Mouse (Mus musculus) WW6 (cell line): Measurements from ENCODE around the gene Stag3.

Experiments used
- DNase-seq: peaks from one replicate; pipeline ENCODE4 v3.0.0-alpha.2; 2013; ENCODE audit warnings: low read depth, low spot score

Stag3 gene

DNA sequence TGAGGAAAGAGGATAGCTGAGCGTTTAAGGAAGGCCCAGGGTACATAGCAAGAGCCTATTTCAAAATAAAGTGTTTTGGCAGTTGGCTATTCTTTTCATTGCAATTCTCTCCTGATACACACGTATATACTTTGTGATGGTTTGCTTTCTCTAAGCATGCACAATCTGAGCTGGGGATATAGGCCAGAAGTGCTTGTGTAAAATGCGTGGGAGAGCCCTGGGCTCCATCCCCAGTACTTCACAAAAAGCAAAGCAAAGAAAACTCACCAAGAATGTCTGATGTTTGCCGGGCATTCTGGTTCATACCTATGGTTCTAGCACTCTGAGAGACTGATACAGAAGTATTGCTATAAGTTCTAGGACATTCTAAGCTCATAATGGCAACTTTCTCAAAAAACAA is 11.1 kb upstream of the Stag3 start:
- no peak for DNase-seq

DNA sequence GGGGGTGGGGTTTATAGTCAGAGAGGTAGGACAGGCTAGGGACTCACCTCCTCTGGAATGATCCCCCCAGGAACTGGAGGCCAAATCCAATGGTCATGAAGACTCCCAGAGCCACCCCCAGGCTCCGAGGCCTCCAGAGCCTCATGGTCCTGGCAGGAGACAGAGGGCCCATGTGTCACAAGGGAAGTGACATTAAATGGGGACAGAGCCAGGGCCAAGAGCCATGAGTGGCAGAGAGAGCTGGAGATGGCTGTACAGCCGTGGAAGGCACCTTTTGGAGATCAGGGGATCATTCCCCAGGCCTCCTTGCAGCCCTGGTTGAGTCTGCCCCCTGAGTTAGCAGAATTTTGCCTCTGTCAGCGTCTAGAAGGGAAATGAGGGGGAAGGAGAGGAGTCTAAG is 8.8 kb upstream of the Stag3 start:
- no peak for DNase-seq

DNA sequence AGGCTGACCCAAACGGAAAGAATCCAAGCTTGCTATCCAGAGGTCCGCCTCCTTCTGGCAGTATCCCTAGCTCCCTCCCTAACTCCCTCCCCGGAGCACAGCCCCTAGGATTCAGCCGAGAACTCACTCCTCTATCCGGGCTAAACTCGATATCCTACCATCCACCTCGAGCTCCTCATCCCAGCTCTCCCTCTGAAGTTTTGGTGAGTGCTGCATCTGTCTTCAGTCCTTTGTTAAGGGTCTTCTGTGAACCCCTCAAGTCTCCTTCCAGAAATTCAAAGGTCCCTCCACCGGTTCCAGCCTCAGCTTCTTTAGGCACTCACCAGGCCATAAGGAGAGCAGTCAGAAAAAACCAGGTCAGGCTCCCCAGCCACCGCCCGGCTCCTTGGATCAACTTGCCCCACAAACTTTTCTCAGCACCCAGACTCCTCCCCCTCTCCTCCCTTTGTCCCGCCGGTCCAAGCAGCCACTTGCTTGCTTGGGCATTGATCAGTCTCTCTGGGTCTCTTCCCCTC is 7.6 kb upstream of the Stag3 start, which contains the start of gene Gal3st4:
Gene Gal3st4, minus strand, starts transcription at position 432 of the 515 bp plus-strand sequence.
- DNase-seq, result no peak

DNA sequence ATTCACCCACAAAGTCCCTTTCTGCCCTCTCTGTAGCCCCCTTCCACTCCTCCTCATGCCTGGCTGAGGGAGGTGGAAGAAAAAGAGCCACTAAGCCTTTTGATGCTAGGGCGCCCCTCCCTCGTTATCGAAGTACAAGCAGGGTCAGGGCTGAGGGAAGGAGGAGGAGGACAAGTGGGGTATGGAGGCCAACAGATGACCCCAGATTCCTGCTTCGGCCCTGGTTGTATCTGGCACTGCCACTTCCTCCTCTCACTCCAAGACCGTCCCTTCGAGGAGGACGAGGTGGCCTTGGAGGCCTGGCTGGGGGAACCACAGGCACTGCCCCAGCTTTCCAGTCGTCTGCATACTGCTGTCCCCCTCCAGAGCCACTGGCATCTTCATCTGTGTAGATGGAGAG is 5.9 kb upstream of the Stag3 start:
- no peak for DNase-seq

DNA sequence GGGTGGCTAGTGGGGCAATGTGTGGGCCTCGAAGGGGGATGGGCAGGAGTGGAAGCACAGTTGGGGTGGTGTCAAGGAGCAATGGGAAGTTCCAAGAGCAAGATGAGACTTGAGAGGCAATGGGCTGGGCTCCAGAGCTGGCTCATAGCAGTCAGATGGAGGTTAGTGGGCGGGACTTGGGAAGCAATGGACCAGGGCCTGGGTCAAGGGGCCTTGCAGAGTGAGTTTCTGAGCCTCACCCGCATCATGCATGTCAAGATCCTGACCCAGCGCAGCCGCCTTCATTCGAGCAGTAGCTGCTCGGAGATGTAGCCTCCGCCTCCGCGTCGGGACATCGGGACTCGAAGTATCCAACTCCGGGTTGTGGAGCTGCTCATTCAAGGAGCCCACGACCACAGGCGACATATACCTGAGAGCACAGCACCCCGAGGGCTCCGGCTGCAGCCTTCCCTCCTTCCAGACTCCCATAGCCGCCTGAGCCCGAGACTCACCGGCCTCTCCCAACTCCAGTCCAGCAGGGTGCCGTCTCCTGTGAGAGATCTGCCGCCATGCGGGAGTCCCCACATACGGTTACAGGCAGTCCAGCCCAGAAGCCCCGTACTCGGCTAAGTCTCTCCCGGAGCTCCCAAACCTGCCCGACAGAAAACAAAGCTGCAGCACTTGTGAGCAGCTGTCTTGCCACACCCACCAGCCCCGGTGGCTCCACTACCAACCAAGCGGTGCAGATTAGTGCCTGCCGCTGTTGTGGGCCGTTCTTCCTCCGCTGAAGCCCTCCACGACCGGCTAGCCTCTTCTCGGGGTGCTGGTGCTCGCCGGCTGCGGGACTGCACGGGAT is 4.6 kb upstream of the Stag3 start:
- DNase-seq, result no peak

DNA sequence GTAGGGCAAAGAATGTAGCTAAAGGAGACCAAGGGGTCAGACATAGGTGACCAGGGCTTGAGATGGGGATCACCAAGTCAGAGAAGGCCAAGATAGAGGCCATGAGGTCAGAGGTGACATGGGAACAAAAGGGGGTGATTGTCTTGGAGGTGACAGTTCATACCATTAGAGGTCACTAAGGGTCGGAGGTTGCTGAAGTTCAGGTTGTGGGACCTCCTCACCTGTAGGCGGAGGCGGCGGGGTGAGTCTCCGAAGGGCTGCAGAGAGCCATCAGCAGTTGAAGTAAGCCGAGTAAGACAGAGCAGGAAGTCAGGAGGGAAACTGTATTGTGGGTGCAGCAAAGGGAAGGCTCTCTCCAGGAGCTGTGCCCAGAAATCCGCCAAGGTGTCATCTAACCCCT is 2.0 kb upstream of the Stag3 start:
- DNase-seq, result no peak

DNA sequence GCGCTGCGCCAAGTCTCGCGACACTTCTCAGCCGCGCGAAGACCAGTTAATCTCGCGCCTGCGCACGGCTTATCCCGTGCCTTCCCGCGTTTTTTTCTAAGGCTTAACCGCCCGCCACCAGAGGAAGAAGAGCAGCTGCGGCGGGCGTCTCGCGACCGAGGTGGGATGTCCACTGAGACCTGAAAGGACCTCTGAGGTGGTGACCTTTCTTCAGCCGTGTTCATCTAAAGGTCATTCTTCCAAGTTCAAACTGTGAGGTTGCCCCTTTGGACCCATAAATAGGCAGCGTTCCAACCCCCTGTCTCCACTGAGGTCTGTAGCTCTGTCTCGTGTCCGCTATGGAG is 357 bp downstream of the Stag3 start:
- no peak for DNase-seq

DNA sequence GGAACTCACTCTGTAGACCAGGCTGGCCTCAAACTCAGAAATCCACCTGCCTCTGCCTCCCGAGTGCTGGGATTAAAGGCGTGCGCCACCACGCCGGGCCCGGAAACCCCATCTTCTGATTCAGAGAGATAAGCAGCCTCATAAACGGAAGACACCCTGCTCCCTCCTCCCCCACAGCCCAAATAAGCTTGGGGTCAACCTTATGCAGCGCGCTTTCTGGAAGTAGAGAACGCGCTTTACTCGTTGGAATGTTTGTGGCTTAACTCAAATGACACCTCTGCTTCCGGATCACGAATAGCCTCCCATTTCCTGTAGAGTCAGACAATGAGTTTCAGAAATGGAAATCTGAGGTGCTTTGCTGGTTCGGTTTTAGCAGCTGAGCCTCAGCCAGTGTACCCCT is 789 bp downstream of the Stag3 start:
- no peak for DNase-seq

DNA sequence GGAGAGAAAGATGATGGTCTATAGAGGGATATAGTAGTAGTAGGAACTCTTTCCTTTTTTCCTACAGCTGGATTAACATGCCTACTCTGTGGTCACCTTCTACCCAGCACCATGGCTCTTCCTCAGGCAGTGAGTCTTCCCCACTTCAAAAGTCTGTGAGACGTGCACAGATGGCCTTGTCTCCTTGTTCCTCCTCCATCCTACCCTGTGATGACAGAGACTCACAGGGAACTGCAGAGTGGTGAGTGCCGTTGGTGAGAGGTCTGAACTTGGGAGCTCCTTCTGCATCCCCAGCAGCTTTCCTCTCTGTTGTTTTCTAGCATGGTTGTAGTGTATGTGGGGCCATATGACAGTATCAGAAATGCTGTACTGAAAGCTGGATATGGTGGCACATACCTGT is 1.8 kb downstream of the Stag3 start:
- no peak for DNase-seq

DNA sequence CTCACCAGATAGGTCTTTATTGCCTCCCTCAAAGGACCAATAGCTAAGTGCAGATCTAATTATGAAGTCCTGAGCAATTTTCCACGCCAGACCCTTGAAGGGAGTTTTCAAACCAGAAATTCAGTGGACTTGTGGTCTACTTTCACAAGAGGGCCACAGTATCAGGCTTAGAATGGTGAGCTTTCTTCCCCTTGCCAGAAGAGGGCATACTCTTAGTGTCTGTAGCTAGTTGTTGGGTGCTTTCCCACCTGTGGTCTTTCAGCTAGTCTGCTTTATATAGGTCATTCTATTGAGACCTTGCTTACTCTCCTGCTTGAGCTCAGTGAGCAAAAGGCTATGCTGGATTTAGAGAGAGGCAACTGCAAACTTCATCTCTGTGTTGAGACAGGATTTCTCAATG is 3.5 kb downstream of the Stag3 start:
- DNase-seq, result no peak

DNA sequence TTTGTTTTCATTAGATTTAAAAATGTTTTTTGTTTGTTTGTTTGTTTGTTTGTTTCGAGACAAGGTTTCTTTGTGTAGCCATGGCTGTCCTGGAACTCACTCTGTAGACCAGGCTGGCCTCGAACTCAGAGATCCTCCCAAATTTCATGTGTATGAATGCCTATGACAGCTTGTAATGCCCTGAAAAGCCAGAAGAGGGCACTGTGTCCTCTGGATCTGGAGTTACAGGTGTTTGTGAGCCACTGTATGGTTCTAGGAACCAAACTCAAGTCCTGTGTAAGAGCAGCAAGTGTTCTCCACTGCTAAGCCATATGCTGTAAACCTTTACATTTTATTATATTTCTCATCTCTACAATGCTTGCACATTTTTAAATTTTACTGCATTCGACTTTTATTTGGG is 7.8 kb downstream of the Stag3 start:
- no peak for DNase-seq

DNA sequence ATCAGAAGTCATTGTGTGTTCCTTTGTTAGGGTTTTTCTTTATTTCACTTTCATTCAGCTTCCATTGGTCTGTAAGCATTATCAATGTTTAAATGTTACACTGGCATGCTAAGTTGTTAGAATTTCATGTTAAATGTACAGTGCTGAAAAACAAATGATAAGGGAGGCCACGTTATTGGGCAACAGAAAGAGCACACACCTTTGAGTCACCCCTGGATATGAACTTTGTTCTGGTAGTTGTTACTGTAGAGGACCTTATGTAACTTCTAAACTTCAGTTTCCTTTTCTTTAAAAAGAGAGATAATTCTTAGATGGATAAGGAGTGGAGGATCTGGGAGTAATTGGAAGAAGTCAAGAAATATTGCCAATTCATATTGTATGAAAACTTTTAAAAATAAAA is 11.6 kb downstream of the Stag3 start:
- DNase-seq, result no peak

DNA sequence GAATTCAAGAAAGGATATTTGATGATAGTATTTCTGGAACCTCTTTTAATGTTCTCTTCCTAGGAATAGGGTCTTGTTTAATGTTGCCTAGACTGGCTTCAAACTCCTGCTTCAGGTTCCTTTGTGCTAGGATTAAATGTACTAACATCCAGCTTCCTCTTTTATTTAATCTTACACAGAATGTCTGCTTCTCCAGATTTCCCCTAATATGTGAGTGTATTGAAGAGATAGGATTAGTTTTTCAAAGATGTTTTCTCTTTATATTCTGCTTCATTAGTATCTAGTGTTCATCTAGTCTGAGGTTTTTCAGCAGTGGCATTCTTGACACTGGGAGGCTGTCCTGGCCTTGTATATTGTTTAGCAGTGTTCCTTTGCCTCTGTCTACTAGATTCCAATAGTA is 14.1 kb downstream of the Stag3 start:
- DNase-seq, result no peak

DNA sequence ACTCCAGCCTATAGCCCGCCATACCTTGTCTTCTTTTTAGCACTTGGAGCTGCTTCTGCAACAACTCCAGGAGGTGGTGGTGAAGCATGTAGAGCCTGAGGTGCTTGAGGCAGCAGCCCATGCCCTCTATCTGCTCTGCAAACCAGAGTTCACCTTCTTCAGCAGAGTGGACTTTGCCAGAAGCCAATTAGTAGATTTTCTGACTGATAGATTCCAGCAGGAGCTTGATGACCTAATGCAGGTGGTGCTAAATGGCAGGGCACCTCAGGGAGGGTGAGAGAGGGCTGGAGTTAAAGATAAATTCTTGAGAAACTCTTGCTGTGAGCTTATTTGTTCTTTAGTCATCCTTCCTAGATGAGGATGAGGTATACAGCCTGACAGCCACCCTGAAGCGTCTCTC is 19.6 kb downstream of the Stag3 start:
- DNase-seq, result no peak

DNA sequence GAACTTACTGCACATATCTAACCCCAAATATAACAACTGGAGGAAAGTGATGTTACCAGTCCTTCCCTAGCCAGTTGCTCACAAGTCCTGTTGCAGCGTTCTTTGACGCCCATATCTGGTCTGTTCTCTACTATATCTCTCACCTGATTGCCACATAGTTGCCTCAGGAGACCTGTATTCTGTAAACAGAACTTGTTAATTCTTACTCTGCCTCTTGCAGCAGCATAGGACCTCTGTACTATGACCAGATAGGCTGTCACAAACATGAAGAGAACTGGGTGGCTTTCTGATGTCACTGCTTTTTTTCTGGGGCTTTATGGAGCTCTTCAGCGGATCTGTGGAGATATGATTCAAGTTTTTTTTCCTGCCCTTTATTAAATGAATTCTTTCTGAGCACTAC is 32.8 kb downstream of the Stag3 start:
- no peak for DNase-seq

DNA sequence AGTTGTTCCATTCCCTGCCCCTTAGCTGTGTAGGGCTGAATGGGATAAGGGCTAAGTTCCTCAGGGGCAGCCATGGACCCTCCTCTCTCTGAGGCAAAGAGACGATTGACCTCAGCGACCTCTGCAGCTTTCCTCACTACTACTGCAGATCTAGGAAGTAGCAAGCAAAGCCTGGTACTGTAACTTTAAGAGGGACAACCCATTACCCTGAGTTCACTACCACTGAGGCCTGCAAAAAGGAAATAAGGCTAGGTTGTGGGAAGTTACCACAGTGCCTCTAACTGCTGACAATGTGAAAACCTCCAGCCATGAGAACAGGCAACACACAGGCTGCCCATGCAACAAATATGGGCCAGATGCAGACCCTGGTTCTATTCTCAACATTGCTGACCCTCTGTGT is 61.6 kb downstream of the Stag3 start, which contains the start of gene Pvrig:
Gene Pvrig, plus strand, starts transcription at position 301 of the 400 bp plus-strand sequence.
- DNase-seq, result no peak

DNA sequence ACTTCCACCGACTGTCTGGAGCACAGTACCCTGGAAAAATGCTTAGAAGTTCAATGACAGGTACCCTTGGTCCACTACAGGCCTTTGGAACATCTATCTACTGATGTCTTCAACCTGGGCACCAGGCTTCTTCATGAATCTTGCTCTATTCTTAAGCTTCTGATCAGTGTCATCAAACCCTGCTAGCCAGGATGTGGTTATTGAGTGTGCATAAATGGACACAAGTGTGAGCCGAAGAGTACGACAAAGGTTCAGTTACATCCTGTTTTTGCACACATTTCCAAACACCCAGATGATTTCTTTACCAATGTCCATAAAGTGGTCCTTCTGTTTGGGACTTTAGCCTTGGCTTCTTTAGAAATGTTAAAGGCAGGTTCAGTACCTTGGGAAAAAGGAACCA is 63.2 kb downstream of the Stag3 start:
- DNase-seq, result no peak
